Mouse (Mus musculus) thymus, adult 2 months (tissue): ENCODE measurements around the gene Rbm43. TPM values are rescaled to one million over a fixed set of nuclear protein-coding genes. Genes with fewer than 3 reads are reported as not detected.
A peak's percentile ranks its signal among the peaks of the same experiment; 100 is the strongest.

ENCODE experiments used
- DNase-seq: peaks from one replicate; pipeline ENCODE4 v3.0.0; 2021
- H3K27ac ChIP-seq: fragments of 200-500 bp; 2 replicates; pipeline ENCODE4 v1.5.1; 2012; ENCODE audit warnings: low read length, control low read depth; ENCODE audit not compliant: control insufficient read depth, insufficient read depth
- H3K27me3 ChIP-seq: fragments of 200-500 bp; 2 replicates; pipeline ENCODE4 v1.6.1; 2012; ENCODE audit warnings: mild to moderate bottlenecking, low read length, moderate library complexity, mixed read lengths; ENCODE audit not compliant: control insufficient read depth, insufficient read depth
- H3K36me3 ChIP-seq: fragments of 200-500 bp; 2 replicates; pipeline ENCODE4 v1.6.1; 2012; ENCODE audit warnings: mild to moderate bottlenecking, low read length, moderate library complexity; ENCODE audit not compliant: control insufficient read depth, insufficient read depth
- H3K4me1 ChIP-seq: fragments of 200-500 bp; replicated peaks from 2 replicates; pipeline ENCODE4 v1.6.1; 2012; ENCODE audit warnings: low read length; ENCODE audit not compliant: control insufficient read depth, insufficient read depth
- H3K4me3 ChIP-seq: fragments of 200-500 bp; 2 replicates; pipeline ENCODE4 v1.5.1; 2012; ENCODE audit warnings: mild to moderate bottlenecking, low read length, control low read depth, moderate library complexity; ENCODE audit not compliant: control insufficient read depth, insufficient read depth
- CTCF ChIP-seq: fragments of 200-500 bp; IDR thresholded peaks from 2 replicates; pipeline ENCODE4 v1.5.1; 2012; ENCODE audit warnings: mild to moderate bottlenecking, control low read depth, low read length, moderate library complexity, borderline replicate concordance; ENCODE audit not compliant: control insufficient read depth, poor library complexity, insufficient read depth; ENCODE audit errors: extremely low read depth
- POLR2A ChIP-seq: fragments of 200-500 bp; IDR thresholded peaks from 2 replicates; pipeline ENCODE4 v1.6.1; 2012; ENCODE audit warnings: mild to moderate bottlenecking, low read length, control low read depth, moderate library complexity; ENCODE audit not compliant: control insufficient read depth, poor library complexity, insufficient read depth; ENCODE audit errors: extremely low read depth
- WGBS: fragments of 180-500 bp; shearing (Covaris S2); methylation state at CpG from one replicate; pipeline ENCODE4 v1.1.7; 2018; 5-methylcytosine and 5-hydroxymethylcytosine counted together
- polyA plus RNA-seq: library from polyadenylated mRNA; depleted of rRNA; stranded (reverse); fragments of >200 nt; gene quantifications from 2 replicates; pipeline ENCODE4 v1.2.3, GENCODE M21; 2012

Gene Rbm43
- polyA plus RNA-seq, 1 experiment: 14.6 TPM

DNA sequence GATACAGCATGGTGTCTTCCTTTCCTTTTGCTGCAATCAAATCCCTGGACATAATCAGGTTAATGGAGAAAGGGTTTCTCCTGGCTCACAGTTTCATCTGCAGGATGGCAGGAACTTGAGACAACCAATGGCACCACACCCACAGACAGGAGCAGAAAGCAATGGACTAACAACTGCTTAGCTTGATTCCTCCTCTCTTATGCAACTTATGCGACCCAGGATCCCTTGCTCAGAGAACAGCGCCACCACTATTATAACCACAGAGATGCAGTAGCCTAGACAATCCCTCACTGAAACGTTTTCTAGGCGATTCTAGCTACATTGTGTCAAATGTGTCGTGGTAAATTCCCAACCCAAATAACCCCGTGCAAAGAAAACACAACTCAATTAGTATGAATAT, 2.0 kb upstream of the Rbm43 start:
- Histone ChIP-seq H3K4me1 (peaks cover 9% of the 10 kb centered on the region), H3K27ac (no peak overlapping the region), H3K36me3 (no peaks in the 10 kb centered on the region), H3K4me3 (no peak overlapping the region), H3K27me3 (no peaks in the 10 kb centered on the region)
- 89% methylated on average over 6 of the region's 6 CpGs for WGBS
- TF ChIP-seq POLR2A (no peak), CTCF (no peak)
- DNase-seq: no peak

DNA sequence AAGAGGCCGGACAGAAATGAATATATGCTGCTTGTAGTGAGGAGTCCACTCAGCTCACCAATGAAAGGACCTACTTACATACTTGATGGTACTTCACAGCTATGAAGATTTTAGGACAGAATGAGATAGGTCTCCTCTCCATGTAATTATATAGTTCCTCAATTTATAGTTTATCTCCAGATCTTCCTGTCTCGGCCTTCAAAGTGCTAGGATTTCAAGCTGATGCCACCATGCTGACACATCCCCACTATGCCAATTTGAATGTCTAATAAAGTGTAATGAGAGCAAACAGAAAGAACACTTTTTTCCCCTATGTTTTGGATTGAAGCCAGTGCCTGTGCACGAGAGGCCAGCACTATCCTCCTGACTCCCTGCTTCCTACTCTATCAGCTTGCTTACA, 1.6 kb upstream of the Rbm43 start:
- H3K4me1 ChIP-seq: peaks cover 9% of the 10 kb centered on the region
- TF ChIP-seq POLR2A (no peak), CTCF (no peak)
- WGBS: 86% methylated on average over 3 of the region's 3 CpGs
- H3K27ac ChIP-seq: no peak overlapping the region
- H3K36me3 ChIP-seq: no peaks in the 10 kb centered on the region
- no peak overlapping the region for H3K4me3 ChIP-seq
- H3K27me3 ChIP-seq: no peaks in the 10 kb centered on the region
- no peak for DNase-seq

- peak; percentile 16 for DNase-seq
- Histone ChIP-seq H3K36me3 (no peaks in the 10 kb centered on the region), H3K27ac (no peak overlapping the region), H3K4me1 (peaks cover 9% of the 10 kb centered on the region), H3K27me3 (no peaks in the 10 kb centered on the region), H3K4me3 (no peak overlapping the region)
- WGBS: 88% methylated on average over 7 of the region's 7 CpGs
- no peak for TF ChIP-seq POLR2A
- no peak for TF ChIP-seq CTCF
These were observed 958 bp upstream of the Rbm43 start for GRCm38 (mm10) chr2:51935921-51936320.

GRCm38 (mm10) chr2:51933341-51934134, 1.4 kb downstream of the Rbm43 start:
- 8% methylated on average over 11 of the region's 12 CpGs for WGBS
- no peak for DNase-seq
- H3K36me3 ChIP-seq: 0 out of 2 replicates have a peak, but pooled peaks cover 4% of the 10 kb centered on the region

DNA sequence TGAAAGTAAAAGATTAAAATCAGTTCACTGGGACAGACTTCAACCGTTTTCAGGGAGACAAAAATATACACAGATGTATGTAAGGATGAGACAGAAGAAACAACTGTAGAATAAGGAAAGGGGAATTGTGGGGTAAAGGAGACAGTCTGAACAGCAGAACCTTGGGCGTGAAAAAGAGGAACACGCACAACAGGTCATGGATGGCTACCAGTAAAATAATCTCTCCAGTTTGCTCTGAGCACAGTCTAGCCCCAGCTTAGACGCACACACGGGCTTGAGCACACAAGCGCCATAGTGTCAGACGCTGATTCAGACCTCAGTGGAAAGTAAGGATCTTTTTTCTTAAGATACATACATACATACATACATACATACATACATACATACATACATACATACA, 3.7 kb downstream of the Rbm43 start:
- WGBS: 66% methylated on average over 7 of the region's 7 CpGs
- Histone ChIP-seq H3K4me3 (no peak overlapping the region), H3K27me3 (no peaks in the 10 kb centered on the region), H3K4me1 (peaks cover 9% of the 10 kb centered on the region), H3K36me3 (0 out of 2 replicates have a peak, but pooled peaks cover 5% of the 10 kb centered on the region), H3K27ac (no peak overlapping the region)
- TF ChIP-seq POLR2A (no peak), CTCF (no peak)
- DNase-seq: no peak

More at GRCm38 (mm10) chr2:51933341-51934134, 1.4 kb downstream of the Rbm43 start:
- Histone ChIP-seq H3K4me1 (peaks cover 9% of the 10 kb centered on the region), H3K27me3 (no peaks in the 10 kb centered on the region), H3K4me3 (no peak overlapping the region), H3K27ac (peak overlapping the region; percentile 62)
- no peak for TF ChIP-seq POLR2A
- no peak for TF ChIP-seq CTCF

DNA sequence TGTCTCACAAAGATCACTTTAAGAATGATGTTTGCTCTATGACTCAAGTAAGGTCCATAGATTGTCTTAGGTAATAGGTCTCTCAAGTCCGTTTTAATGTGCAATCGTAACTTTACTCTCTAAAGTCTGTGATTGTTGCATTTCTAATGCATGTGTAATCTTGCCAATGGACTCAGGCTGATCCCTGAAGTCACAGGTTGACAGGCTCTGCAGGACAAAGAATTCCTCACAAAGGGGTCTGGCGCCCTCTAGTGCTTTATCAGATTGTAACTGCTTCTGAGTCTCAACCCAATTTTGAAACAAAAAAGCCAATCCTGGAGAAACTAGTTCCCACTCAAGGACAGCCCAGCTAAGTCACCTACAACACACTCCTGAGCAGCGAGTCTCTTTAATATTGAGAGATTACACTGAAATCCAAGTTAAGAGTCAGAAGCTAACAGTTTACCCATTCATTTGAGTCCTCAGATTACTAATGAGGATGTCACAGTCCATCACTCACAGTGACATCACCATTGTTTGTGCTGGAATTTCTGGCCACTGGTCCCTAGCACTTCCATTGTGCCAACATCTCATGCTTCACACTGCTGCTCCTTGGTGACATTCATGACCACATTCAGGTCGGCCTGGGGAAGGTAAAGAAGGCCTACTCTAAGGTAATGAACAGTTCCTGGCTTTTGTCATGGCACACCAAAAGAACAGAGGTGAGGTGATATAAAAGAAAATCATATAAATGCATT, 19.9 kb downstream of the Rbm43 start:
- DNase-seq: peak; percentile 51
- WGBS: 23% methylated on average over 5 of the region's 5 CpGs
- Histone ChIP-seq H3K27me3 (no peaks in the 10 kb centered on the region), H3K36me3 (no peaks in the 10 kb centered on the region), H3K4me3 (no peak overlapping the region), H3K27ac (no peak overlapping the region), H3K4me1 (no peaks in the 10 kb centered on the region)
- TF ChIP-seq POLR2A (no peak), CTCF (no peak)
